Mouse (Mus musculus) liver, embryonic 11.5 days (tissue): ENCODE measurements around the gene Skap1. TPM values are rescaled to one million over a fixed set of nuclear protein-coding genes. Genes with fewer than 3 reads are reported as not detected.
A peak's percentile ranks its signal among the peaks of the same experiment; 100 is the strongest.

Source experiments
- ATAC-seq: fragments of 200-750 bp; cut with Nextera tagmentation; replicated peaks from 2 replicates; pipeline ENCODE4 v1.8.0; 2017; ENCODE audit warnings: moderate number of reproducible peaks, mild to moderate bottlenecking, moderate TSS enrichment, moderate library complexity; ENCODE audit not compliant: low FRiP score
- DNase-seq: peaks from one replicate; pipeline ENCODE4 v3.0.0-alpha.2; 2017; ENCODE audit warnings: low spot score
- H3K27ac ChIP-seq: fragments of 300-500 bp; sonication (generic); 2 replicates; pipeline ENCODE4 v1.5.1; 2014; ENCODE audit warnings: mild to moderate bottlenecking, low read depth, low read length, control low read depth
- H3K27me3 ChIP-seq: fragments of 300-500 bp; sonication (generic); replicated peaks from 2 replicates; pipeline ENCODE4 v1.6.1; 2014; ENCODE audit warnings: low read length, mixed read lengths; ENCODE audit not compliant: control insufficient read depth, insufficient read depth
- H3K36me3 ChIP-seq: fragments of 300-500 bp; sonication (generic); 2 replicates; pipeline ENCODE4 v1.6.1; 2014; ENCODE audit warnings: mild to moderate bottlenecking, low read length, moderate library complexity, mixed read lengths; ENCODE audit not compliant: control insufficient read depth, insufficient read depth
- H3K4me1 ChIP-seq: fragments of 300-500 bp; sonication (generic); replicated peaks from 2 replicates; pipeline ENCODE4 v1.6.1; 2014; ENCODE audit warnings: low read length, mixed read lengths; ENCODE audit not compliant: control insufficient read depth, insufficient read depth
- H3K4me2 ChIP-seq: fragments of 300-500 bp; sonication (generic); 2 replicates; pipeline ENCODE4 v1.6.1; 2014; ENCODE audit warnings: mild to moderate bottlenecking, control low read depth, moderate library complexity
- H3K4me3 ChIP-seq: fragments of 300-500 bp; sonication (generic); 2 replicates; pipeline ENCODE4 v1.5.1; 2014; ENCODE audit warnings: low read depth, low read length, control low read depth
- H3K9ac ChIP-seq: fragments of 300-500 bp; sonication (generic); 2 replicates; pipeline ENCODE4 v1.6.1; 2014; ENCODE audit warnings: low read depth, low read length, control low read depth
- H3K9me3 ChIP-seq: fragments of 300-500 bp; sonication (generic); 2 replicates; pipeline ENCODE4 v1.6.1; 2016; ENCODE audit warnings: low read length, inconsistent platforms, mixed read lengths; ENCODE audit not compliant: control insufficient read depth
- WGBS: fragments of 180-500 bp; shearing (Covaris S2); extraction: QIAGEN DNeasy Blood & Tissue Kit; methylation state at CpG from one replicate; pipeline ENCODE4 v1.1.7; 2014; 5-methylcytosine and 5-hydroxymethylcytosine counted together
- polyA plus RNA-seq: library from polyadenylated mRNA; unstranded; fragments of >200 nt; fragmentation: Nextera tagmentation; extraction: Ambion mirVana; gene quantifications from 2 replicates; pipeline ENCODE4 v1.2.1, GENCODE M21; 2014

Gene Skap1
- polyA plus RNA-seq, result 0.45 and 0.58 TPM in 2 replicates

DNA sequence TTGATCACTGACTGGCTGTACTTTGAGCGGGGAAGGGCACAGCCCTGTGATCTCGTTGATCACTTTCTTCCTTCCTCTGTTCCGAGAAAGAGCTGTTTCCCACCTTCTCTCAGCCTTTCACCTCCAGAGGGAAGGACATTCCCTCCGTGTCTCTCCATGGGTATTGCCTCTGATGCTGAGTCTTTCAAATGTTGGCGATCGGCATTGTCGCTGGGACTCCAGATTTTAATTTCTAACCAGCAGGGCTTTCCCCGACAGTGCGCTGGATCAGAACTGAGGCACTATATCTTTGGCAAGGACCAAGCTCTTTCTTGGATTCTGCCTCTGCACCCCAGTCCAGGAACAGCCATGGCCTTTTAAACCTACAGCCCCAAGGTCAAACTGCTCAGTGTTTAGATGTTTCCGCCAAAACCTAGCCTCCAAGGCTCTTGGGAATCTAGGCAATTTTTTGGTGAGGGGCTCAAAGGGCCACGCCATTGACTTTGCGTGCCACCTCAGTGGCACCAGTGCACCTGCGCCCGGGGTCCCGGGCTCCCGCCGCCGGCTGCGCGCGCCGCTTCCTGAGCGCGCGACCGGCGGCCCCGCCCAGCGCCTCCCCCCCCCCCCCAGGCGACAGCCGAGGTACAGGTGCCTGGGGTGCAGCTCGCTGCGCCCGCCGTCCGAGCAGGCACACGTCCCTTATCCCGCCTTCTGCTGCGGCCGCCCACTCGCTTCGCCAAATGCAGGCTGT lies at the start of gene Skap1:
TSS of gene Skap1 (plus strand) at position 608 of the 730 bp plus-strand sequence.
- peak within 1 kb of the TSS; percentile 59 for H3K4me2 ChIP-seq
- peak within 1 kb of the TSS; percentile 39 for H3K4me3 ChIP-seq
- no peaks in the 10 kb centered on the region for H3K36me3 ChIP-seq
- no peak within 1 kb of the TSS for H3K9ac ChIP-seq
- 7% methylated on average over 36 of the region's 42 CpGs for WGBS
- H3K9me3 ChIP-seq, result no peaks in the 10 kb centered on the region
- ATAC-seq (no peak), DNase-seq (no peak)
- peaks cover 57% of the 10 kb centered on the region for H3K27me3 ChIP-seq
- H3K4me1 ChIP-seq, result peaks cover 12% of the 10 kb centered on the region; the same call in 1 of the 2 replicates
- H3K27ac ChIP-seq, result no peak within 1 kb of the TSS

DNA sequence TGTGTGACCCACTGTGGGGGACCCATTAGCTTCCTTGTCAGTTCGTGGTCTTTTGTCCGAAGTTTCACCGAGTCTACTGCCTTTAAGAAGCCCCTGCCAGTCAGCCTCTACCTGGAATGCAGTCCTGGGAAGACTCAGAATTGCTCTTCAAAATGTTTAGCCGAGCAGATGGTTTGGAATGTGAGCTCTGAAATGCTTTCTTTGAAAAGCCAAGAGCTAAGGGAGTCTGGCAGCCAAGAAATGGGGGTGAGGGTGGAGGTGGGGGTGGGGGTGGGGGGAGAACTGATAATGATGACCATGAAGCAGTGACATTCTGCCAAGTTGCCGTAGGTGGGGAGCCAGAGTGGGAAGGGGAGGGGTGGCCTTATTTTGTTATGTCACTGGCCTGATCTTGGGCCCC lies 43.3 kb upstream of the Skap1 start:
- Histone ChIP-seq H3K9me3 (no peaks in the 10 kb centered on the region), H3K4me3 (no peak overlapping the region), H3K36me3 (no peaks in the 10 kb centered on the region), H3K9ac (no peak overlapping the region), H3K27me3 (no peaks in the 10 kb centered on the region; the same call in 1 of the 2 replicates), H3K27ac (peak overlapping the region; percentile 25; the same call in 1 of the 2 replicates), H3K4me2 (no peak overlapping the region), H3K4me1 (no peaks in the 10 kb centered on the region; the same call in 1 of the 2 replicates)
- ATAC-seq, result no peak
- 38% methylated on average over 5 of the region's 5 CpGs for WGBS
- no peak for DNase-seq

DNA sequence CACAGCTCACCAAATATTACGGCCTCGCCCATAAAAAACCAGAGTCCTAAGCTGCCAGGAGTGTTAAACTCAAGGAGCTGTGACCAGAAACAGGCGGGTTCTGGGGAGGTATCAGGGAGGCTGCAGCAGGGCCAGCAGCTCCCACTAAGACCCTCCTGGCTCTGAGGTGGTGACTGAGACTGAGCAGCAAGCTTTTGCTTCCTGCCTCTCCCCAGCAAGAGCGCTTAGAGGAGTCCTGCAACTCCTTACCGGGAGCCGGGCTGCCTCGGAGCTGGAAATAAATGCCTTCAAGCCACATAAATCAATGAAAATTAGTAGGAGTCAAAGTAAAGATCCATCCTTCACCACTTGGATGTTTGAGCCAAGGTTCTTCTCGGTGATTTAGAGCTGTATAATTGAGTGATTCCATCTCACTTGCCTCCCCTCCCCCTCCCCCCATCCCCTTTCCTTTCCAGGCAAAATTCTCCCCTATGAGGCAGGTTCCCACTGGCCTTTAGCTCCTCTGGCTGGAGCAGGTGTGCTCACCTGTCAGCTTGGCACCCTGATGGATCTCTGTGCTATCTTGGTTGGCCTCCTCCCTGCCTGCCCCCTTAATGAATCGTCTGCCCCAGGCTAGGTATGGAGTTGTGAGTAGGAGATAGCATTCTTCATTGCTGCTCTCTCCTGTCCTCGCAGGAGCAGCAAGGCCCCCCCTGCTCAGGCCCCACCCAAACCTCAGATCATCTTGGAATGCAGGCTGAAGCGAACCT lies 42.7 kb upstream of the Skap1 start:
- Histone ChIP-seq H3K9me3 (no peaks in the 10 kb centered on the region), H3K9ac (no peak overlapping the region), H3K27me3 (no peaks in the 10 kb centered on the region), H3K36me3 (no peaks in the 10 kb centered on the region), H3K4me2 (no peak overlapping the region), H3K27ac (peak overlapping the region; percentile 25; the same call in 1 of the 2 replicates), H3K4me3 (no peak overlapping the region), H3K4me1 (no peaks in the 10 kb centered on the region; the same call in 1 of the 2 replicates)
- no peak for DNase-seq
- no peak for ATAC-seq
- 44% methylated on average over 11 of the region's 11 CpGs for WGBS

DNA sequence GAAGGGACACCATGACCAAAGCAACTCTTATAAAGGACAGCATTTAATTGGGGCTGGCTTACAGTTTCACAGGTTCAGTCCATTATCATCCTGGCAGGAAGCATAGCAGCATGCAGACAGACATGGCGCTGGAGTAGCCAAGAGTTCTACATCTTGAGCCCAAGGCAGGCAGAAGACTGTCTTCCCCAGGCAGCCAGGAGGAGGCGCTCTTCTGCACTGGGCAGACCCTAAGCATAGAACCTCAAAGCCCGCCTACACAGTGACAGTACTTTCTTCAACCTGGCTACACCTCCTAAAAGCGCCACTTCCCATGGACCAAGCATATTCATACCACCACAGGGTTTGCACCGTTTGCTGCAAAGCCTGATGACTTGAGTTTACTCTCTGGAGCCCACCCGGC lies 39.2 kb upstream of the Skap1 start:
- Histone ChIP-seq H3K4me2 (no peak overlapping the region), H3K9me3 (no peaks in the 10 kb centered on the region), H3K4me1 (no peaks in the 10 kb centered on the region; the same call in 1 of the 2 replicates), H3K9ac (no peak overlapping the region), H3K36me3 (no peaks in the 10 kb centered on the region), H3K4me3 (no peak overlapping the region), H3K27ac (no peak overlapping the region), H3K27me3 (no peaks in the 10 kb centered on the region)
- DNase-seq (no peak), ATAC-seq (no peak)
- 90% methylated on average over 6 of the region's 6 CpGs for WGBS

DNA sequence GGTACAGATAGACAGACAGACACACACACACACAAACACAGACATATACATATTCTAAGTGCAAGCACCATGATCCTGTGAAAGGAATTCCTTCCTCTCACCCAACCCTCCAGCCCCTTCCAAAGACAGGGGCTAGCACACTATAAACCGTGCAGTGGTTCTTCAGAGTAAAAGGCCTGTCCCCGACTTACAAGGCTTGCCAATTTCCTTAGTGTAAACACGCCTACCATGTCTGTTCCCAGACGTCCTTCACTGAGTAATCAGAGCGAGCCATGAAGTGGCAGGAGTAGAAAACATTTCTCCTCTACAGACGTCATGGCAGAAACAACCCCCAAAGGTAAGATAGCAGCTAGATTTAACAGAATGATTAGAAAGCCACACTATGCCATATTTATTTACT lies 38.2 kb upstream of the Skap1 start:
- DNase-seq, result no peak

DNA sequence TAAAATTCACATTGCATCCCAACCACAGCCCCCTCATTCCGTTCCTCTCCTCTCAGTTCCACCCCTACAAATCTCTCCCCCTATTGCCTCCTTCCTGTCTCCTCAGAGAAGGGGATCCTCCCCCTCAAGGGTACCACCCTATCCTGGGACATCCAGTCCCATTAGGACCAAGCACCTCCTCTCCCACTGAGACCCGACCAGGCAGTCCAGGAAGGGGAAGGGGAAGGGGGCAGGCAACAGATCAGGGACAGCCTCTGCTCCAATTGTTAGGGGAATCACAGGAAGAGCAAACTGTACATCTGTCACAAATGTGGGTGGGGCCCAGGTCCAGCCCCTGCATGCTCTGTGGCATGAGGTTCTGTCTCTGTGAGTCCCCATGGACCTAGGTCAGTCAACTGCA lies 37.6 kb upstream of the Skap1 start:
- no peak overlapping the region for H3K27ac ChIP-seq
- ATAC-seq (no peak), DNase-seq (no peak)
- H3K27me3 ChIP-seq, result no peaks in the 10 kb centered on the region
- no peak overlapping the region for H3K4me2 ChIP-seq
- H3K4me3 ChIP-seq, result no peak overlapping the region
- H3K36me3 ChIP-seq, result no peaks in the 10 kb centered on the region
- H3K9me3 ChIP-seq, result no peaks in the 10 kb centered on the region
- 30% methylated on average over 2 of the region's 2 CpGs for WGBS
- no peak overlapping the region for H3K9ac ChIP-seq
- no peaks in the 10 kb centered on the region for H3K4me1 ChIP-seq

More for the DNA sequence above, 38.2 kb upstream of the Skap1 start:
- H3K27me3 ChIP-seq, result no peaks in the 10 kb centered on the region
- no peak overlapping the region for H3K4me2 ChIP-seq
- WGBS, result 57% methylated on average over 6 of the region's 6 CpGs
- H3K9me3 ChIP-seq, result no peaks in the 10 kb centered on the region
- H3K4me1 ChIP-seq, result no peaks in the 10 kb centered on the region; the same call in 1 of the 2 replicates
- H3K9ac ChIP-seq, result no peak overlapping the region
- ATAC-seq, result no peak
- H3K27ac ChIP-seq, result no peak overlapping the region
- no peak overlapping the region for H3K4me3 ChIP-seq
- H3K36me3 ChIP-seq, result no peaks in the 10 kb centered on the region

DNA sequence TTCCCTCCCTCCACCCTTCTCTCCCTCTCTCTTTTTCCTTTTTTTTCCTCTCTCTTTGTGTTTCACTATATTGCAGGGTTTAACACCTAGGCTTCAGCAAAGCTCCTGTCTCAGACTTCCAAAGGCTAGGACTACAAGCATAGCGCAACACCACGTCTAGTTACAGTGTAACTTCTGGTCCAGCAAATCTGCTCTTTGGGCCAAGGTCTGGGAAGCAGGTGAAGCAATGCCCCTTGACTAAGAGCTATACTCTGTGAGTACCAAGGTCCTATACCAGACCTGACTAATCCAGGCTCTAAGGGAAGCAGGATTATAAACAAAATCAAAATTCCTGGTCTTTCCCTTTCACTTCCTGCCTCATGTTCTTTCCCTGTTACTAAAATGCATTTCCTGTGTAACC lies 35.3 kb upstream of the Skap1 start:
- H3K9me3 ChIP-seq, result no peaks in the 10 kb centered on the region
- H3K27me3 ChIP-seq, result no peaks in the 10 kb centered on the region
- no peak overlapping the region for H3K27ac ChIP-seq
- H3K4me2 ChIP-seq, result no peak overlapping the region
- 77% methylated on average over 2 of the region's 2 CpGs for WGBS
- no peaks in the 10 kb centered on the region for H3K36me3 ChIP-seq
- H3K4me1 ChIP-seq, result no peaks in the 10 kb centered on the region
- no peak for ATAC-seq
- DNase-seq, result no peak
- H3K4me3 ChIP-seq, result no peak overlapping the region
- H3K9ac ChIP-seq, result no peak overlapping the region

DNA sequence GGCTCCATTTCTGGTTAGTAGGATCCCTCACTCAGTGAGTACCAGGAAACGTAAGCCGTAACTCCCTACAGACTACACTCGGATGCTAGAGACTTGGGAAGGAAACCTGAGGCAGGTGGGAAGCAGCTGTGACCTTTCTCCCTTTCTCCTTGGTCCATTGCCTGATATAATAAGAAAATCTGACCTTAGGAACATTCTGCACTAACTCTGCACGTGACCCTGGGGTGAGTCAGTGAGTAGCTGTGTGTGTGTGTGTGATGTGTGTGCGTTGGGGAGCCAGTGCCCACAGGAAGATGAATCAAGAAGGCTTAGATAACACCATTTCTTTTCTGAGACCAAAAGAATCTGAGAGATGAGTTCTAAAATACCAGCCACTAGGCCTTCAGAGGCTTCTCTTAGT lies 34.5 kb upstream of the Skap1 start:
- no peaks in the 10 kb centered on the region for H3K9me3 ChIP-seq
- no peaks in the 10 kb centered on the region for H3K4me1 ChIP-seq
- no peaks in the 10 kb centered on the region for H3K36me3 ChIP-seq
- 58% methylated on average over 5 of the region's 5 CpGs for WGBS
- ATAC-seq (no peak), DNase-seq (no peak)
- no peak overlapping the region for H3K9ac ChIP-seq
- no peak overlapping the region for H3K4me2 ChIP-seq
- no peak overlapping the region for H3K4me3 ChIP-seq
- H3K27me3 ChIP-seq, result no peaks in the 10 kb centered on the region
- no peak overlapping the region for H3K27ac ChIP-seq
